Mouse (Mus musculus) layer of hippocampus, adult 2 months (tissue): ENCODE results near the gene Gstm5. TPM values are rescaled to one million over a fixed set of nuclear protein-coding genes. Genes with fewer than 3 reads are reported as not detected.

Source experiments
- DNase-seq, 2 experiments: peaks; one replicate each; pipeline ENCODE4 v3.0.0; 2022; ENCODE audit warnings: low spot score in 2 of 2
- H3K27ac ChIP-seq: fragments of 200-600 bp; 2 replicates; pipeline ENCODE4 v1.8.1; 2022
- H3K4me3 ChIP-seq: fragments of 200-600 bp; 2 replicates; pipeline ENCODE4 v1.8.1; 2022; ENCODE audit warnings: mild to moderate bottlenecking
- CTCF ChIP-seq: fragments of 200-600 bp; conservative IDR thresholded peaks from 2 replicates; pipeline ENCODE4 v1.8.1; 2022; ENCODE audit warnings: antibody characterized with exemption, mild to moderate bottlenecking, moderate library complexity
- total RNA-seq, 2 experiments: library from RNA; stranded (reverse); gene quantifications; 2 replicates each; pipeline ENCODE4 v1.2.3; 2021

Gene Gstm5
- total RNA-seq, 2 experiments from 2014 or later: 282 to 304 TPM

- TF ChIP-seq CTCF: no peak
- no peak for DNase-seq
- Histone ChIP-seq H3K27ac (no peak overlapping the region; the same call in 1 of the 2 replicates), H3K4me3 (no peak overlapping the region)
These were observed 33.1 kb downstream of the Gstm5 start for GRCm38 (mm10) chr3:107928691-107929090.

- no peak overlapping the region for H3K27ac ChIP-seq
- no peak for TF ChIP-seq CTCF
- no peak overlapping the region for H3K4me3 ChIP-seq
- no peak for DNase-seq
These were observed 33.6 kb downstream of the Gstm5 start for GRCm38 (mm10) chr3:107929243-107929642.

DNA sequence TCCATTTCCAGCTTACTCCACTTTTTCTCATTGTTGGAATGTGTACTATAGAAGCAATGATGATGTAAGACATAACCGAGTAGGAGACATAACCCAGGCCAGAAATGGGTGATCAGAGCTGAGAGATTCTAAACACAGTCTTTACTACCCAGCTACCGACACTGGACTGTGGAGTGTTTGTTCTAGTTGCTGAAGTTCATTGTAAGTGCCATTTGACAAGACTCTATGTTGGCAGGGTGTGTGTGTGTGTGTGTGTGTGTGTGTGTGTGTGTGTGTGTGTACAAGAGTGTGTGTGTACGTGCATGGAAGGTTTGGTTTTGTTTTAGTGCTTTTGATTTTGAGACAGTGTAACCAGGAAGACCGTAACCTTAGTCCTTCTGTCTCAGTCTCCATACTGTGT lies 34.1 kb downstream of the Gstm5 start:
- no peak for TF ChIP-seq CTCF
- DNase-seq: no peak
- Histone ChIP-seq H3K27ac (no peak overlapping the region), H3K4me3 (no peak overlapping the region)

DNA sequence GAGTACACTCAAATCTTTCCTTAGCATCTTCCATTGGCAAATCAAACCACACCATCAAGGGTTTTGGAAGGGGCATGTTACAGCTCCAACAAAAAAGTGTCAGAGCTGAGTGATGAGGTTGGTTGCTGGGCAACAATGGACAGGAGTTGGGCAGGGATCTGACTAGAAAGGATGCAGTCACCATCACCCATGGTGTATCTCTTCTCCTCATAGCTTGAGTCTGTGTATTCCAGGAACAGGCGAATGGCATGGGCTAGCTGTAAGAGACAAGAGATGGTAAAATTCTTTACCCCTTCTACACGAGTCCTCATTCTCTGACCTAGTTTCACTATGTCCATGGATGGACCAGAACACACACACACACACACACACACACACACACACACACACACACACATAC lies 35.5 kb downstream of the Gstm5 start:
- peak overlapping the region; percentile 87 for H3K27ac ChIP-seq
- peak overlapping the region; percentile 48 for H3K4me3 ChIP-seq
- no peak for TF ChIP-seq CTCF
- DNase-seq: no peak

DNA sequence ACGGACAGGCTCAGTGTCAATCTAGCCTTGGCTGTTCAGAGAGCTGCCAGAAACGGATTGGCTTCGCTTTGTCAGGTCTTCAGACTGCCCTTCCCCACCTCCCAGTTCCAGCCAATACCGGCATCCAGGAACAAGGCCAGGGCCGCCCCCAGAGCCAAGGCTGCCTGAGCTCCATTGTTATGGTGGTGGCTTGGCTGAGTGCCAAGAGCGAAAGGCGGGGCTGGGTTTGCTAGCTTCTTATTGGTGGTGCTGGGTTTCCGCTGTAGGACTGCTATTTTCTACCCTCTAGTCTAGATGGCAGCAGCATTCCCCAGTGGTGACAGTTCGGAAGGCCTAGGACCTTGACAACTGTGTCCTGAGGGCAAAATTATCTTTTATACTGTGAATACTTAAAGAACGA lies 36.0 kb downstream of the Gstm5 start, which contains the start of gene Gstm7:
Gene Gstm7, minus strand, starts transcription at position 148 of the 400 bp plus-strand sequence.
- H3K27ac ChIP-seq: peak within 1 kb of the TSS; percentile 87
- peak; percentile 70 for TF ChIP-seq CTCF
- peak within 1 kb of the TSS; percentile 48 for H3K4me3 ChIP-seq
- peak; percentile 99 for DNase-seq

DNA sequence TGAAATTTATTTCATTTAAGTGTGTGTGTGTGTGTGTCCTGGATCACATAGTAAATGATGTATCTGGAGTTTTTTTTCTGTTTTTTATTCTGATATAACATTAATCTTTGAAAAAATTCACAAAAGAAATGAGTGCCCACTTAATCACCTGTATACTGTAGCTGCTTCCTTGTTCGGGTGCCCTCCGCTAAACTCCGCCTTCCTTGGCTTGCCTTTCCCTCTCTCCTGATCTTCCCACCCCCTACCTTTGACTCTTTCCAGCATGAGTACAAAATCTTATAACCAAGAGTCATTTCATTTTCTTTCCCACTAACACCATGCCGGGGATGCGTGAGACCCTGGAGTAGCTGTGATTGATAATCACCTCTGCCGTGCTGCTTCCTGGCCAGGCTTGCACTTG lies 36.5 kb downstream of the Gstm5 start:
- no peak for DNase-seq
- H3K27ac ChIP-seq: peak overlapping the region; percentile 87
- no peak overlapping the region for H3K4me3 ChIP-seq
- TF ChIP-seq CTCF: no peak

DNA sequence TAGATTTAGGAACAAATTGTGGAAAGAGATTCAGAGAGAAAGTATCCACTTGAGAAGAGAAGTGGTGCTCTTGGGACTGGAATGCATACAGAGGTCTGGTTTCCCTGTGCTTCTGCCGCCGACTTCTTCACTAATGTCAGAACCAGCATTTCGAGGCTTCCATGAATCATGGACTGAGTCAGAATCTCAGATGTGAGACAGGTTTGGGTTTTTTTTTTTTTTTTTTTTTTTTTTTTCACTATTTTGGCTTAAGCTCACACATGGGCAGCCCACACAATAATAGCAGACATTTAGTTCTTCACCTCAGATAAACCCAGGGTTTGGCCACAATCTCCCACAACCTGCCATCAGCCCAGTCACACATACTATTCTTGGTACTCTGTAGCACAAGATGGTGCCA lies 39.6 kb downstream of the Gstm5 start:
- Histone ChIP-seq H3K27ac (no peak overlapping the region), H3K4me3 (no peak overlapping the region)
- no peak for TF ChIP-seq CTCF
- no peak for DNase-seq

DNA sequence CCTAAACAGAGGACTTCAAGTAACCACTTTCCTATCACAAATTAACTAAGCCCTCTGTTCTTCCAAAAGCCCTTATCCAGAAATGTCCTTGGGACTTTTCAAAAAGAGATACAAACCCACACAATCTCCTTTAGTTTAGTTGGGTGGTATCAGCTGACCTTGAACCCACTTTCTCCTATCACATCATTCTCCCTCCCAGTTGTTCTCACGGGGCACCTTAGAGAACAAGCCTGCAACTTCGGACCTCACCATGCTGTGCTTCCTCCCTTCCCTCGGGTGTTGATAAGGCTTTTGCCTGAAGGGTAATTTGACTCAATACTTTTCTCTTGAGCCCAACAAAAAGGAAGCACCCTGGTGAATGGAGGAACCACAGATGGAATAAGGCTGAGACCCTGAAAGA lies 40.3 kb downstream of the Gstm5 start:
- H3K4me3 ChIP-seq: no peak overlapping the region
- no peak overlapping the region for H3K27ac ChIP-seq
- no peak for TF ChIP-seq CTCF
- DNase-seq: no peak

DNA sequence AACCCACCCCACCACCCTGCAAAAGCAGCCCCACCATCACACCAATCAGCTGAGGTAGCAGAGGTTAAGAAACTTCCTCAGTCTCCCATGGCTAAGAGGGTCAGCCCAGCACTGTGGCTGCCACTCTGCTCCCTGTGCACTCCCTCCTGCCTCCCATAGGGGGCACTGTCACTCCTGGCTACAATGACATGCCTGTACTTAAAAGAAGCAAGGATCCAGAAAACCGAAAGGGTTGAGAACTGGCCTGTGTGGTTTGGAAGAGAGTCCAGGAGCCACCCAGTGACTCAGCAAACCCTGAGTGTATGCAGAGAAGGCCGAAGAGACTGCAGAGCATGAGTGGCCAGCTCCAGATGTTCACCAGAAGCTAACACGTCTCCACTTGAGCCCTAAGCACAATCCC lies 43.8 kb downstream of the Gstm5 start:
- no peak overlapping the region for H3K4me3 ChIP-seq
- DNase-seq: peak in 1 of 2 experiments; percentile 60
- peak overlapping the region; percentile 84 for H3K27ac ChIP-seq
- TF ChIP-seq CTCF: peak; percentile 91

DNA sequence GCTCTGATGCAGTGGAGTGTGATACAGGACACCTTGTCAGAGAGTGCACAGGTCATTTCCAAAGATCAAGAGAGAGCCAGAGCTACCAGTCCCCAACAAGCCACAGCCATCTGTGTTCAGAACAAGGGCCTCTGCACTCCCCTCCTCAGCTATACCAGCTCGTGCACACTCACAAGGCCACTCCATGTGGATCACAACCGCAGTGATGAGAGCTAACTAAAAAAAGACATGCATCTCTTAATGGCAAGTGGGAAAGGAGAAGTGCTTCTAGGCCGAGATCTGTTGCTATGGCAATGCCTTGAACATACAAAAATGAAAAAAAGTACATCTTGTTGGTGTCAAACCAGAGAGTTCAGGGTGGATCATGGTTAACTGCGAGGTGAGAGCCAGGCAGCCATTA lies 44.2 kb downstream of the Gstm5 start:
- peak overlapping the region; percentile 84 for H3K27ac ChIP-seq
- H3K4me3 ChIP-seq: no peak overlapping the region
- no peak for TF ChIP-seq CTCF
- no peak for DNase-seq

DNA sequence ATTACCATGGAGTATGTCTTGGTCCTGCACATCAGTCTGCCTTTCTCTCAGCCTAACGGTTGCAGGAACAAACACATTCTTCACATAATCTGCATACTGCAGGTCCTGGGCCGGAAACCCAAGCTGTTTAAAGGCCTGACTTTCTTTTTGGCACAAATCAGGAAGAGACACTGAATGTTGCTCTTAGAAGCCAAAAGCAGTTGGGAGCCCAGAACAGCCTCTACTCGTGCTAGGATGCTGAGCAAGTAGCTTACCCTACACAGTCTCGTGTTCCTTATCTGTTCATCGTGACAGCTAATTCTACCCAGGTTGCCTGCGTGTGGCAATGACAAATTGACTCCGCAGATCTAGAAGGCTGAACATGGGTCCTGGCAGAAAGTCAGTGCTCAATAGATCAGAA lies 44.9 kb downstream of the Gstm5 start:
- Histone ChIP-seq H3K27ac (peak overlapping the region; percentile 84), H3K4me3 (no peak overlapping the region)
- no peak for DNase-seq
- TF ChIP-seq CTCF: no peak

DNA sequence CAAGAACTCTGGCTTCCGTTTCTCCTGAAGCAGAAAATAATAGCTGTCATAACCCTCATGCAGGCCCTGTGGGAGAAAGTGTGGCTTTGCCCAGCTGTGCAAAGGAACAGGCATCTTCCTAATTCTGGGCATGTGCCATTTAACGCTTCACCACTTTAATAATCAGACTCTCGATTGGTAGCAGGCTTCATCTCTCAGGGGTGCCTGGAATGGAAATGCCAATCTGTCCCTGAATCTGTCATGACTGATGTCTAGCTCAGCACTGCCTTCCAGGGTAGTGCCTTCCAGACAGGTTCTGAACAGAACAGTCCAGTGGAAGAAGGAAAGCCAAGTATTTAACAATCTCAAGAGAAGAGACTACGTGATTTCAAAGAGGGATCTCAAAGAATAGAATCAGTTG lies 45.6 kb downstream of the Gstm5 start:
- peak; percentile 34 to 37 for DNase-seq
- no peak for TF ChIP-seq CTCF
- Histone ChIP-seq H3K4me3 (no peak overlapping the region), H3K27ac (peak overlapping the region; percentile 84)

DNA sequence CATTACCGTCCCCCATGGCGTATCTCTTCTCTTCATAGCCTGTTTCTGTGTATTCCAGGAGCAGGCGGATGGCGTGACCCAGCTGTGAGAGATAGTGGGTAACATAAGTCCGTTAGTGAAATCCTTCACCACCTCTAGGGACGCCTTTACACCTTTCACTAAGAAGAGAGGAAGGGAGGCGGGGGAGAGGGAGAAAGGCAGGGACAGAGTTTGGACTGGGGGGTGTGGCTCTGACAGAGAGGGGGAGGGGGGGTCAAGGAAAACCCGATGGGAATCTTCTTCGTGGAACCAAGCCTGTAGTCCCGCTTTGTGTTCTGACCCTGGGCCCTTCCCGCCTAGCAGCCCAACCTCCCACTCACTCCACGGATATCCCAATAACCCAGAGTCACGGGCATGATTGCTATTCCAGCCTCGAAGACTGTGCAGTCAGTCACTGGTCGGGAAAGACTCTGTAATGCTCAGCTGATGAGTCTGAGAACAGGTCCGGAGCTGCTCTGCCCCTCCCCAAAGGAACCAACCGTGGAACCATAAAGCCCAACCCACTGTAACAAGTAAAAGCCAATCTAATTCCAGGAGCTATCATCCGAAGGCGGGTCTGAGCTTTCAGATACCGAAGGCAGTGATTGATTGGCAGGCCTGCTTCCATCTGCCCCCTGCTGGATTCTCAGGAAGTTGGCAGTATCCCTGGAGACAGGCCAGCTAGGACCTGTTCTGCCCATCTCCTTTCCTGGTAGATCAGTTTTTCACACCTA lies 47.8 kb downstream of the Gstm5 start, which contains the start of gene Gstm6:
Gene Gstm6, minus strand, starts transcription at position 511 of the 752 bp plus-strand sequence.
- Histone ChIP-seq H3K27ac (0 out of 2 replicates have a peak within 1 kb of the TSS, but pooled peaks have one; percentile 36), H3K4me3 (peak within 1 kb of the TSS; percentile 30; the same call in 1 of the 2 replicates)
- DNase-seq: peak; percentile 65 to 83
- TF ChIP-seq CTCF: peak; percentile 82

DNA sequence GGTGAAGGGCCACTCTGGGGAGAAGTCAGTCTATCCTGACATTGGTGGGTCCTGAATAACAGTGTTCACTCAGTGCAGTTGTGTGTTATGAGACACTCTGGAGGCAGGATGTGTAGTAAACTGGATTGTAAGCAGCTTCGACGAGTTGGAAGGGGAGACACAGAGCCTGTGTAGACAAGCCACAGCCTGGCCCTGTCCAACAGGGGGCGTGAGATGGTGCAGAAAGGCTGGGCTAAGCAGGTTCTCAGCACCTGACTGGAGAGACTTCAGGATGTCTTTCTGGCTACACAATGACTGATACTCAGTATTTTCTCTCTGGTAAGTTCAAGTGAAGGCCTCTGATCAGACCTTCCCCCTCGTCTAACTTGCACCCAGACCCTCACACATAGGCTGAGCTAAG lies 50.1 kb downstream of the Gstm5 start:
- Histone ChIP-seq H3K27ac (peak overlapping the region; percentile 4; the same call in 1 of the 2 replicates), H3K4me3 (no peak overlapping the region)
- no peak for DNase-seq
- TF ChIP-seq CTCF: peak; percentile 40

Other genes starting within 250 kb of the Gstm5 start
- 100 to 1,000 TPM; 338 to 346 TPM for gene Ahcyl1, start 199.3 kb upstream of the Gstm5 start, total RNA-seq
- gene Csf1, start 135.4 kb upstream of the Gstm5 start, total RNA-seq: 10 to 100 TPM; 20.4 to 20.5 TPM
- gene Eps8l3, start 18.6 kb upstream of the Gstm5 start, total RNA-seq: not detected
- 100 to 1,000 TPM; 173 to 177 TPM for gene Gstm7, start 36.0 kb downstream of the Gstm5 start, total RNA-seq
- 10 to 100 TPM; 16.6 to 19.5 TPM for gene Gstm6, start 47.9 kb downstream of the Gstm5 start, total RNA-seq
- not detected for gene Gstm3, start 73.5 kb downstream of the Gstm5 start, total RNA-seq
- 1 to 10 TPM; 2.3 to 3.6 TPM for gene Gstm2, start 90.6 kb downstream of the Gstm5 start, total RNA-seq
- gene Gstm1, start 122.2 kb downstream of the Gstm5 start, total RNA-seq: 100 to 1,000 TPM; 350 to 371 TPM
- 10 to 100 TPM; 11.5 to 12.3 TPM for gene Gstm4, start 149.1 kb downstream of the Gstm5 start, total RNA-seq
- 10 to 100 TPM; 74.0 to 76.7 TPM for gene Ampd2, start 190.8 kb downstream of the Gstm5 start, total RNA-seq
- not detected for gene Gnat2, start 197.0 kb downstream of the Gstm5 start, total RNA-seq